Mouse (Mus musculus) adrenal gland, adult (tissue): ENCODE measurements at regions not wholly inside any gene's neighbourhood (a gene's known extent, or its start where the extent isn't known, plus 50 kb on each side); places are given as distances from the start of the nearest gene placed in this dataset.

Experiments
- DNase-seq, 2 experiments: peaks; one replicate each; pipeline ENCODE4 v3.0.0; 2022 to 2023; ENCODE audit warnings: low spot score in 1 of 2; ENCODE audit not compliant: inconsistent age in 2 of 2

DNA sequence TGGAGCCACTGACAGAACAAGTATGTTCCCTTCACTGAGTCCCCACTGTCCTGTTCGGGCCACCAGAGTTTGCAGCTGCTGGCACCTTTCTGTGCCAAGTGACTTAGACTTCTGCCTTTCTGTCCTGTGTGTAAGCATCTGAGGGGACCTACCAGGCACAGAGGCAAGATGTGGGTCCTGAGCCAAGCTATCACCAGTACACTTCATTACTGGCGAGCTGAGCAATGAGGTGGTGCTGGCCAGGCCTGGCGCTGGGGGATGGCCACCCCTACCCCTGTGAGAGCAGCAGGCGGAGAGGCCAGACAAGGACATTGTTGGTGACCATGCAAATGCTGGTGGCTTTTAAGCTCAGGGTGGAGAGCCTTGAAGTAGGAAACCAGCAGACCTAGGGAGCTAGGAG, 87.6 kb upstream of the Mrps6 start:
- no peak for DNase-seq

DNA sequence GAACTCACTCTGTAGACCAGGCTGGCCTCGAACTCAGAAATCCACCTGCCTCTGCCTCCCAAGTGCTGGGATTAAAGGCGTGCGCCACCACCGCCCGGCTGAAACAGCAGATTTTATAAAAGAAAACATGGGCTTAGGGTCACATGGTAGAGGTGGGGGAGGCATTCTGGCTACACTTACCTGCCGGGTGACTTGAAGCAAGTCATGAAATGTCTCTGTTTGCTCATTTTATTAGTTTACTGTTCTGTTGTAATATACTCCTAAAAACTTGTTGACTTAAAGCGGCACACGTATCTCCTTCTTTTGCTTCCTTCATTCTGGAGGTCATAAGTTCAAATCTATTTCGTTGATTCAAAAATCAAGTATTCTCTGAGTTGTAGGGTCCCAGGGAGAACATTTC, 84.9 kb upstream of the Mrps6 start:
- DNase-seq, result no peak

DNA sequence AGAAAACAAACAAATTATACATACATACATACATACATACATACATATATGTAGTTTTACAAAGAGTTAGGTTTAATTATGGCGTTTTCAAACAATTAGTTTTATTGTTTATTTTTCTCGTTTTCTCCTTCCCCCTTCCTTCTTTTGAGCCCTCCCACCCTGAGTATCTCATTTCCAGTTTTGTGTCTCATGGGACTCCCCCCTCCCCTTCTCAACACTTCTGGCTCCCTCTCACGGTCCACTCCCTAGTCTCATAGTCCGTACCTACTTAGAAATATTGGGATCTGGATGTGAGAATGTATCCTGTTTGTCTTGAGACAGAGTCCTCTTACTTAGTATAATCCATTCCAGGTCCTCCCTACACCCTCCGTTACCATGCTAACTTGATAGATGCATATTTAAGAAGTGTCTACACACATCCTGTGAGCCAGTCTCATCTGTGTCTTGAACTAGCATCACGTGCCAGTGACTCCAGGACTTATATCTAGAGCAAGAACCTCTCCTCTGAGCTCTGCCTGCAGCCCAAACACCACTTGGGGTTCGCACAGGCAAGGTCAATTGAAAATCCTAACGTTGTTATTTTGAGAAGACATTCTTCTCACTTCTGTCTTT, 81.8 kb upstream of the Mrps6 start:
- no peak for DNase-seq

DNA sequence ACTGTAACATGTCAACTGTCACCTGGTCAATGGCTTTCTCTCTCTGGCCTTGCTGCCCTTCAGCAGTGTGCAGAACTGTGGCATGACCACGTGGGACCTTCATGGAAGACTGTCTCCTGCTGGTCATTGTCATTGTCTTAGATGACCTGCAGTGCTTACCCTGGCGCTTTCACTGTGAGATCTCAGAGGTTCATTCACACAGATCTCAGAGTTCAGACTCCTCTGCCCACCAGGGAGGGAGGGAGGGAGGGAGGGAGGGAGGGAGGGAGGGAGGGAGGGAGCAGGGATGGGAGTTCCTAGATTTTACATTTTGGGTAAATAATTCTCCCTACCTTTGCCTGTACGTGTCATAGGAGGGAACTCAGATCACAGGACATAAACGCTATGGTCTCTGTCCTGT, 79.6 kb upstream of the Mrps6 start:
- peak in 1 of 2 experiments; percentile 14 for DNase-seq

DNA sequence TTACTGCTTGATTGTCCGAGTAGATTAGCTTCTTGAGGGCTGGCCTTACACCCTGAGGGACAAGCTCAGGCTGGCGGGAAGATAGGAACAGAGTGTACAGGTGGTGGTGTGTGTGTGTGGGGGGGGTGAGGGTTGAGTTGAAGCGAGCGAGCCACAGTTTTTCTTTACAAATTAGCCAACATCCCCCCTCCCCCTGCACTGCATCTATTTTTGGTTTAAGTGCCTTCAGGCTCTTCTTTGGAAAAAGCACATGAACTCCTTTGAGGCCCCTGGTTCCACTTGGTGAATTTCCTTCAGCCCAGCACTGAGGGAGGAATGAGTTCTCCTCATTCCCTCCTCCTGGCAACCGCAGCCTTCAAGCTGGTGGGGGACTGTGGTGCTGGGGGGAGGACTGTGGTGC, 79.2 kb upstream of the Mrps6 start:
- peak in 1 of 2 experiments; percentile 14 for DNase-seq

DNA sequence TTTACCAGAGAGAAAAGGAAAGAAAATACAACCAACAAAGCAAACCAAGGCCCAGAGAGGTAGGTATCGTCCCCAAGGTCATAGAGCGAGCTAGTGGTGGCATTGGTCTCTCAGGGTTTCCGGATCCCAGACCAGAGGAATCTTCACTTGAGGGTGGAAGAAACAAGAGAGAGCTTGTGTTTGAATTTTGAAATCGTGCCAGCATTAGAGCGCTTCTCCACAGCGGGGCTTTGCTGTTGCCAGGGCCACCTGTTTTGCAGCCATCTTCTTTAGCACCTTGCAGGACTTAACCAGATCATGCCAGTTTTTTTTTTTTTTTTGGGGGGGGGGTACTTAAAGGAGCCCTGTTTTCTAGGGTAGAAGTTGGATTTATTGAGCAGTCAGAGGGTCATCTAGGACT, 77.6 kb upstream of the Mrps6 start:
- no peak for DNase-seq

DNA sequence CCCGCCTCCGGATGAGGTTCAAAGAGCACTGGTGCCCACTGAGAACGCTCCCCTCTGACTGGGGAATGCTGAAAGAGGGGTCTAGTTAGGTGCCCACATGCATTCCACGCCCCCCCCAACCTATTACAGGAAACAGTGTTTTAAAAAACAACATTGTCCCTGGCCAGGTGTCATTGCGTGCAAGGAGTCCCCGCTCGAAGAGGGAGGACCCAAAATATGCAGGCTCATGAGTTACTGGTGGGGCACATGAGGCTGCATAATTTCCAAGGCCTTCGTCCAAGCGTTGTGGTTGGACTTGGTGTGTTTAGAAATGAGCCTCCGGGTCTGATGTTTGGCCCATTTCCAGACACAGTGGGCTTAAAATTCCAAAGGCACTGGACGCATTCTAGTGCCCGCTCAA, 72.9 kb upstream of the Mrps6 start:
- no peak for DNase-seq

DNA sequence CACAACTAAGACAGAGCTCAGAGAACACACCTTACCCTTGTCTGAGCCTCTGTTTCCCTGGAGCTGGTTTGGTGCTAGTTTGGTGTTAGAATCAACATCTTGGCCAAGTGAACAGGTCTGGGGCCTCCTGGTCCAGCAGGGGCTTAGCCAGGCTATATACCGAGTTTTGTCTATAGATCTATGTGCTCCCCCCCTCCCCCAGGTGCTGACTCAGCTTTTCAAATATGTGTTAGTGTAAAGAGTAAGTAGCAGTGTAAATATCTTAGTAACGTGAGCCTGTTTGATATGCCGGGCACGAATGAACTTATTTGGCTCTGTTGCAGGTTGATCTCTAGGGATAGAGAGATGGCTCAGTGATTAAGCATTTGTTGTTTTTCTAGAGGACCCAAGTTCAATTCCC, 68.7 kb upstream of the Mrps6 start:
- DNase-seq, result no peak

DNA sequence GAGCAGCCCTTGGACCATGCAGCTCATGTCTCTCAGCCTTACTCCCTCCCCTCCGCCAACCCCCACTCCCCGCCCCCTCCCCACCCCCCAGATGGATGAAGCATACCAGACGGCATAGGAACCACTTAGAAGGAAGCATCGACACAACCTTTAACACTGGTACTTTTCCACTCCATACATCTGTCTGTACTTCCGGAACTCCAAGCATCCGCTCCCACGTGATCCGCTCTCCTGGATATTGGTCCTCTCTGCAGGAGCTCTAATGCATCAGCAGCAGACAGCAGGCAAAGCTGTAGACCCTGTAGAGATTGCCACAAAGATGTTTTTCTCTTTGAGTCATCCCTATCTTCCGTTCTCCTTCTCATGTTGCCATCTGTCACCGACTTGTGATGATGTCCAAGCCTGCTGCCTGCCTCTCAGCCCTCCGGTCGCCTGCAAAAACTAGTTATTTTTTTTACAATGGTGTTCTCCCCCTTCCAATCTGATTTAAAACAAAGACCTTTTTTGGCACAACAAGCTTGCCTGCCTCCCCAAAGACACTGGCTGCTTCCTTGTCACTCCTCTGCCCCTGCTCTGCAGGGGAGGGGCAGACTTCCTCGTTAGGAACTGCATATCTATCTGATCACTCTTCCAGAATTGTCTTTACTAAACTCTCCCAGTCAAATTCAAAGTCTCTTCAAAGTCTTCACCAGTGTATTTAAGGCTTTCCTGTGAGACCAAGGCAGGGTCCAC, 62.4 kb upstream of the Mrps6 start:
- DNase-seq, result peak; percentile 22 to 48

DNA sequence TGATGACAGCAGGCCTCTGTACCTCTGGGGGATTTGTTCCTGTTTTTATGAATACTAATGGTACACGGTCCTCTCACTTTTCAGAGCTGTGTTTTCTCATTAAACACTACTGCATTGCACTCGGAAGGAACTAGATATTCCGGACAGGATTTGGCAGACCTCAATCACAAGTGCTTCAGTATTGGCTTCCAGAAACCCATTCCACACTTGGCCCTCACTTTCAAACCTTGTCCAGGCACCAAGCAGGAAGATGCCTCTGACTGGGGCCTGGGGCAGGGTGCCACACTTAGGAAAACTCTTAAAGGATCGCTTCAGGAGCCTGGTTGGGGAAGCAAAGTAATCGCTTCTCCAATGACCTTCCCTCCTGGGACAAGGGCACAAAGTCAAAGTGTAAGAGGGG, 50.7 kb upstream of the Mrps6 start:
- no peak for DNase-seq
